Mouse (Mus musculus): ENCODE results near the gene Telo2. TPM values are rescaled to one million over a fixed set of nuclear protein-coding genes. Genes with fewer than 3 reads are reported as not detected.

Telo2 gene
- polyA plus RNA-seq, 1 experiment from 2014 or later, result 46.7 TPM

- Histone ChIP-seq H3K27me3 (peaks cover 19% of the 10 kb centered on the region), H3K4me1 (replicated peaks) (no peaks in the 10 kb centered on the region), H3K4me2 (no peak overlapping the region), H3K9ac (no peak overlapping the region), H3K9me3 (no peaks in the 10 kb centered on the region), H3K27ac (replicated peaks) (no peak overlapping the region), H3K4me3 (no peak overlapping the region), H3K36me3 (no peaks in the 10 kb centered on the region)
- no peak for ATAC-seq (ENCODE audit: low read depth)
- 30% methylated on average over 7 of the region's 7 CpGs for WGBS
Observed at GRCm38 (mm10) chr17:25123979-25124378, 8.2 kb upstream of the Telo2 start.

GRCm38 (mm10) chr17:25120406-25120805 lies 4.6 kb upstream of the Telo2 start, which contains the start of gene Ptx4:
TSS of gene Ptx4 (plus strand) at chr17:25120760.
- Histone ChIP-seq H3K27ac (replicated peaks) (no peak within 1 kb of the TSS), H3K36me3 (no peaks in the 10 kb centered on the region), H3K4me3 (no peak within 1 kb of the TSS), H3K9ac (no peak within 1 kb of the TSS), H3K4me2 (no peak within 1 kb of the TSS), H3K4me1 (replicated peaks) (peaks cover 6% of the 10 kb centered on the region), H3K27me3 (peaks cover 19% of the 10 kb centered on the region), H3K9me3 (no peaks in the 10 kb centered on the region)
- no peak for ATAC-seq (ENCODE audit: low read depth)
- WGBS, result 63% methylated on average over 3 of the region's 3 CpGs

DNA sequence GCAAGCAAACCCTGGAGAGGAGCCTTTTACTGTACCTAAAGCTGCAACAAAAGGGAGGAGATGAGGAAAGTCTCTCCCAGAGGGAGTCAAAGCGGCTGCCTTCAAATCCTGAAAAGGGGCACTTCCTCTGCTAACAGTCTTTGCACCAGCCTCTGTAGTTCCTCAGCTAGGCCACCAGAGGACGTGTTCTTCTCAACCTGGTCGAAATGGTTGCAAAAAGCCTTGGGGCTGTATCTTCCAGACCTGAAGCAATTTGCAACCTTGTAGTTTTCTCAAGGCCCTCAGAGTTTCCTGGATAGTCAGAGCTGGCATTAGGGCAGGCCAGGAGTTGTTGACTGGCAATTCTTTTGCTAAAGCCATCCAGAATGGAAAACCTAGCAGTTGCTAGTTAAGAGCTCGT lies 1.5 kb upstream of the Telo2 start:
- Histone ChIP-seq H3K27me3 (peaks cover 7% of the 10 kb centered on the region; the same call in 1 of the 2 replicates), H3K4me1 (replicated peaks) (peaks cover 17% of the 10 kb centered on the region), H3K9me3 (no peaks in the 10 kb centered on the region), H3K9ac (no peak overlapping the region), H3K27ac (replicated peaks) (no peak overlapping the region), H3K36me3 (0 out of 2 replicates have a peak, but pooled peaks cover 8% of the 10 kb centered on the region), H3K4me3 (no peak overlapping the region), H3K4me2 (no peak overlapping the region)
- WGBS, result 38% methylated on average over 4 of the region's 4 CpGs
- ATAC-seq (ENCODE audit: low read depth), result no peak

DNA sequence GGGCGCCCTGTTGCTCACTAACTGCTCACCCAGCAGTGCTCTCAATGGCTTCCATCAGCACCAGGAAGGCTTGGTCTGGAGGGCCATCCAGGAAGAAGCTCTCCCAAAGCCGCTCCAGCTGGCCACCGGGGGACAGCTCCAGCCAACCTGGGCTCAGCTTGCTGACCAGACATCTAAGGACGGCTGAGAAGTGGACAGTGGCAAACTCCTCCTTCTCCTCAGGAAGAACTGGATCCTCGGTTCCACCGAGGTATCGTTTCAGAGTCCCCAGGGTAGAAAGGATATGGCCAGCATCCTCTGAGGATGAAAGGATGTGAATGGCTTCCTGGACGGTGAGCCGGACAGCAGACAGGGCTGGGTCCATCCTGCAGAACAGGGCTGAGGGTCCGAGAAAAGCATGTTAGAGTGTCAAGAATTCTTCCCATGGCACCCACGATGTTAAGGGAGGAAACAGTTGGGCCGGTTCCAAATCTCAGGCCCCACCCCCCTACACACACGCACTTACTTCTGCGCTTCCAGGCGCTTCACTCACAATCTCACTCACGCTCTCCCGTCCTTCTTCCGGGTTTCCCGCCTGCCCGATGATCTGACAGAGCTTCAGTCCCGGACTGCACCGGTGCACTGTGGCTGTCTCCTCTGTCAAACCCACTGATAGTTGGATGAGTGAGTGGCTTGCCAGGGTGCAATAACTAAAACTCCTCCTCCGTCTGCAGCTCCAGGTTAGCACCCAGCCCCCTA lies 690 bp downstream of the Telo2 start:
- Histone ChIP-seq H3K27ac (replicated peaks) (peak overlapping the region; percentile 86), H3K36me3 (peaks cover 23% of the 10 kb centered on the region), H3K4me2 (peak overlapping the region; percentile 93), H3K4me3 (peak overlapping the region; percentile 63), H3K4me1 (replicated peaks) (peaks cover 17% of the 10 kb centered on the region), H3K9me3 (no peaks in the 10 kb centered on the region), H3K27me3 (no peaks in the 10 kb centered on the region), H3K9ac (peak overlapping the region; percentile 80)
- peak; percentile 67; the same call in 1 of the 2 replicates for ATAC-seq (ENCODE audit: low read depth)
- WGBS, result 13% methylated on average over 23 of the region's 23 CpGs

- H3K4me1 ChIP-seq (replicated peaks), result peaks cover 17% of the 10 kb centered on the region
- peaks cover 47% of the 10 kb centered on the region for H3K36me3 ChIP-seq
- H3K9me3 ChIP-seq, result no peaks in the 10 kb centered on the region
- no peak overlapping the region for H3K4me3 ChIP-seq
- no peaks in the 10 kb centered on the region for H3K27me3 ChIP-seq
- no peak overlapping the region for H3K4me2 ChIP-seq
- ATAC-seq (ENCODE audit: low read depth), result no peak
- peak overlapping the region; percentile 27; the same call in 1 of the 2 replicates for H3K9ac ChIP-seq
- WGBS, result 84% methylated on average over 3 of the region's 3 CpGs
- H3K27ac ChIP-seq (replicated peaks), result no peak overlapping the region
Observed at GRCm38 (mm10) chr17:25112423-25112810, 3.4 kb downstream of the Telo2 start.

DNA sequence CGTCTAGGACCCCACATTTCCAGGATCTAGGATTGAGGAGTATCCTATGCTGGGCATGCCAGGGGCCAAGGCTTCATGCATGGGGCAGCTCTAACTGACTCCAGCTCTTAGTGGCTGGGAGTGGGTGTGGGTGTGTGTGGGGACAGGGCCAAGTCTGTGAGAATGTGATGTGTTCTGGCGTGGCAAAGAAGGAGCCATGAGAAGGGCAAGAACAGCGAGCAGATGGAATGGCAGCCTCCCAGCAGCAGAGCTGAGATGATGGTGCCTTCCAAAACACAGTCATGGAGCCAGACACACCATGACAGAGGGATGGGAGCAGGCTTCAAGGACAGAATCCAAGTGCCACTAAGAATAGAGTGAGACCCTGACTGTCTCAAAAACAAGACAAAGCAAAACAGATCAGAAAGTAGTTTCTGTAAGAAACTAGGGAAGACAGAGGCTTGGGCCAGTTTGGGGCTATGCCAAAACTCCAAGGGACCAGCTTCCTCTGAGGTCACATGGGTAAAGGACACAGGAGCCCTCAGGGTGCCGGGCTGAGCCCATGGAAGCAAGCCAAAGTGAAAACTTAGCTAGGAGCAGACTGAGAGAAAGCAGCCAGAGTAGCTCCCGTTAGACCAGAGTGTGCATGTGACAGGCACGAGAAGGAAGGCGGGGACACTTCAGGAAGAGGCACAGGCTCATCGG lies 3.9 kb downstream of the Telo2 start:
- no peak overlapping the region for H3K27ac ChIP-seq (replicated peaks)
- no peaks in the 10 kb centered on the region for H3K27me3 ChIP-seq
- H3K9me3 ChIP-seq, result no peaks in the 10 kb centered on the region
- 87% methylated on average over 8 of the region's 8 CpGs for WGBS
- H3K36me3 ChIP-seq, result peaks cover 52% of the 10 kb centered on the region
- H3K4me3 ChIP-seq, result no peak overlapping the region
- H3K4me2 ChIP-seq, result no peak overlapping the region
- H3K9ac ChIP-seq, result peak overlapping the region; percentile 27; the same call in 1 of the 2 replicates
- H3K4me1 ChIP-seq (replicated peaks), result peaks cover 17% of the 10 kb centered on the region
- no peak for ATAC-seq (ENCODE audit: low read depth)

GRCm38 (mm10) chr17:25111220-25111619 lies 4.5 kb downstream of the Telo2 start:
- 96% methylated on average over 5 of the region's 5 CpGs for WGBS
- Histone ChIP-seq H3K9me3 (no peaks in the 10 kb centered on the region), H3K27ac (replicated peaks) (no peak overlapping the region), H3K4me1 (replicated peaks) (peaks cover 14% of the 10 kb centered on the region), H3K27me3 (no peaks in the 10 kb centered on the region), H3K4me3 (no peak overlapping the region), H3K4me2 (no peak overlapping the region), H3K36me3 (peaks cover 59% of the 10 kb centered on the region), H3K9ac (no peak overlapping the region)
- ATAC-seq (ENCODE audit: low read depth), result no peak

DNA sequence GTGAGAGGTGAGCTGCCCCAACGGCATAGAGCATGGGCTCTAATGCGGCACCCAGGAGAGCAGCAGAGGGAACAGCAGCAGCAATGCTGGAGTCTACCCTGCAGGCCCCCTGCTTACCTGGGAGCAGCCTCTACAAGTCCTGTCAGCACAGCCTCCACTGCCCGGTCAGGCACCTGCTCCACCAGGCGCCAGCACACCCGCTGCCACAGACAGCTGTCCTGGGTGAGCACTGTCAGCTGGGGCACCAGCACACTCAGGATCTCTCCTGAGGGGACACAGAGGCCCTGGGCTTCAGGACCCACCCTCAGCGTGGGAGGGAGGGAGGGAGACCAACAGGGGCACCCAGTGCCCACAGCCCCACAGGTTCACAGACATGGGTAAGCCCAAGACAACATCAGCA lies 5.2 kb downstream of the Telo2 start:
- H3K27me3 ChIP-seq, result no peaks in the 10 kb centered on the region
- no peaks in the 10 kb centered on the region for H3K9me3 ChIP-seq
- no peak overlapping the region for H3K9ac ChIP-seq
- H3K36me3 ChIP-seq, result peaks cover 65% of the 10 kb centered on the region
- 98% methylated on average over 6 of the region's 6 CpGs for WGBS
- no peak overlapping the region for H3K4me2 ChIP-seq
- ATAC-seq (ENCODE audit: low read depth), result no peak
- H3K27ac ChIP-seq (replicated peaks), result no peak overlapping the region
- peaks cover 12% of the 10 kb centered on the region for H3K4me1 ChIP-seq (replicated peaks)
- no peak overlapping the region for H3K4me3 ChIP-seq

- peaks cover 75% of the 10 kb centered on the region for H3K36me3 ChIP-seq
- H3K9me3 ChIP-seq, result no peaks in the 10 kb centered on the region
- 85% methylated on average over 2 of the region's 2 CpGs for WGBS
Observed at GRCm38 (mm10) chr17:25109578-25109977, 6.2 kb downstream of the Telo2 start.

GRCm38 (mm10) chr17:25107786-25108185 lies 8.0 kb downstream of the Telo2 start:
- Histone ChIP-seq H3K4me1 (replicated peaks) (no peaks in the 10 kb centered on the region), H3K27ac (replicated peaks) (no peak overlapping the region), H3K9me3 (no peaks in the 10 kb centered on the region), H3K4me3 (no peak overlapping the region), H3K27me3 (no peaks in the 10 kb centered on the region), H3K9ac (no peak overlapping the region), H3K36me3 (peaks cover 89% of the 10 kb centered on the region), H3K4me2 (no peak overlapping the region)
- no peak for ATAC-seq (ENCODE audit: low read depth)
- WGBS, result 96% methylated on average over 14 of the region's 16 CpGs

More at GRCm38 (mm10) chr17:25109578-25109977, 6.2 kb downstream of the Telo2 start:
- Histone ChIP-seq H3K4me1 (replicated peaks) (peaks cover 4% of the 10 kb centered on the region), H3K27me3 (no peaks in the 10 kb centered on the region), H3K9ac (no peak overlapping the region), H3K27ac (replicated peaks) (no peak overlapping the region), H3K4me3 (no peak overlapping the region), H3K4me2 (no peak overlapping the region)
- no peak for ATAC-seq (ENCODE audit: low read depth)

DNA sequence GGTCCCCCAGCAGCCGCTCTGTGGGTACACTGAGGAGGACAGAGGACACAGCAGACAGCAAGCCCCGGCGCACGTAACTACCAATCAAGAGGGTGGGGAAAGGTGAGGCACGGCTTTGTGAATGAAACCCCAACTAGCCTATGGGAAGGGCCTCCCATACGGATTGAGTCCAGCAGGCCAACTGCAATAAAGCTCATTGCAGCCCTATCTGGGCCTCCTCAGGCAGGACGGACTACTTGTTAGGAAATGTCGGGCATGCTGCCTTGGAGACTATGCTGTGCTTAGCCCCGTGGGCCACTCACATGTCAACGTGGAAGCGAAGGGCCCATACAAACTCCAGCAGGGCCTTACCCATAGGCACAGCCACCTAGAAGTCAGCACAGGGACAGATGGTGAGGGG lies 14.4 kb downstream of the Telo2 start:
- no peak overlapping the region for H3K4me3 ChIP-seq
- 95% methylated on average over 11 of the region's 11 CpGs for WGBS
- ATAC-seq (ENCODE audit: low read depth), result no peak
- peaks cover 93% of the 10 kb centered on the region for H3K36me3 ChIP-seq
- no peak overlapping the region for H3K9ac ChIP-seq
- H3K4me2 ChIP-seq, result no peak overlapping the region
- no peaks in the 10 kb centered on the region for H3K9me3 ChIP-seq
- H3K27ac ChIP-seq (replicated peaks), result no peak overlapping the region
- H3K4me1 ChIP-seq (replicated peaks), result no peaks in the 10 kb centered on the region
- H3K27me3 ChIP-seq, result no peaks in the 10 kb centered on the region

DNA sequence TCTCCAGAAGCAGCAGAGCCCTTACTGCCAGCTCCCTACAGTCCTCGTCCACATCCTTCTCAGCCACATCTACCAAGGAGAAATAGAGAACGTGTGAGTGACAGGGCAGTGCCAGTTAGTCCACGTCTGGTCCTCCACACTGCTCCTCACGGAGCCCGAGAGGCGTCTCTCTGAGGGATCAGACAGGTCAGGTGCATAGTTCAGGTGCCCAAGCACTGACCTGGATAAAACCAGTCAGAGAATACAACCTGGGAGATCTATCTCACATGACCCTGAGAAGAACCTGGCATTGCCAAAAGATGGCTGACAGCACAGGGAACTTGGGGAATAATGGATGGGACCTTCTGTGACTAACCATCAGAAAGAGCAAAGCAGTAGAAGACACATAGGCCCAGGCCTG lies 15.7 kb downstream of the Telo2 start:
- no peaks in the 10 kb centered on the region for H3K9me3 ChIP-seq
- peaks cover 81% of the 10 kb centered on the region for H3K36me3 ChIP-seq
- 95% methylated on average over 6 of the region's 6 CpGs for WGBS
- no peak overlapping the region for H3K4me2 ChIP-seq
- H3K9ac ChIP-seq, result no peak overlapping the region
- no peaks in the 10 kb centered on the region for H3K27me3 ChIP-seq
- no peaks in the 10 kb centered on the region for H3K4me1 ChIP-seq (replicated peaks)
- H3K4me3 ChIP-seq, result no peak overlapping the region
- no peak for ATAC-seq (ENCODE audit: low read depth)
- no peak overlapping the region for H3K27ac ChIP-seq (replicated peaks)
